In genomic region chr5:106891773-106892172, GRCm38 (mm10) we compare ENCODE assay signal across 8 mouse cellular contexts. TPM values are rescaled to one million over a fixed set of nuclear protein-coding genes. Genes with fewer than 3 reads are reported as not detected.
DNase-seq lines count a peak whose midpoint lies in the region; ATAC-seq and TF ChIP-seq lines count a peak whose summit lies in the region.

No protein-coding gene starts in this region.

- DNase-seq in kidney, adult 2 months: peak; percentile 71
- peak; percentile 8 to 20 for DNase-seq in adrenal gland, adult 18-20 months (ENCODE audit: low spot score in 2 of 2)
- peak; percentile 80 to 84 for DNase-seq in cerebellum, postnatal 36 days
- DNase-seq in kidney, adult 9 months: peak; percentile 51
- DNase-seq in ovary, postnatal 36 days (ENCODE audit: low spot score): peak; percentile 55
- no peak for DNase-seq in T-cell, adult 2 months (ENCODE audit: low spot score)

- no peak overlapping the region for H3K9ac ChIP-seq in kidney, embryonic 16.5 days (replicated peaks; ENCODE audit: low read length)
- H3K9ac ChIP-seq in forebrain, embryonic 12.5 days: no peak overlapping the region

- WGBS in kidney, adult 2 months: 18% methylated on average over 5 of the region's 5 CpGs
- 36% methylated on average over 5 of the region's 5 CpGs for WGBS in kidney, embryonic 16.5 days
- whole genome bisulfite sequencing in forebrain, embryonic 12.5 days: 22% methylated on average over 5 of the region's 5 CpGs

- H3K4me3 ChIP-seq in kidney, adult 2 months (ENCODE audit: insufficient read depth, low read depth, low read length): no peak overlapping the region
- H3K4me3 ChIP-seq in kidney, embryonic 16.5 days (ENCODE audit: low read length): no peak overlapping the region
- H3K4me3 ChIP-seq in forebrain, embryonic 12.5 days (replicated peaks): no peak overlapping the region

- no peak for TF ChIP-seq CTCF in kidney, adult 2 months (conservative IDR thresholded peaks at IDR 0.05; ENCODE audit: insufficient read depth, insufficient read length, low read depth, low read length)

- no peak overlapping the region for H3K4me2 ChIP-seq in kidney, embryonic 16.5 days (replicated peaks; ENCODE audit: low read depth, low read length)
- H3K4me2 ChIP-seq in forebrain, embryonic 12.5 days: no peak overlapping the region

- ATAC-seq in kidney, embryonic 16.5 days (ENCODE audit: low FRiP score, low TSS enrichment): no peak
- ATAC-seq in forebrain, embryonic 12.5 days (ENCODE audit: low FRiP score): no peak

- H3K27ac ChIP-seq in kidney, adult 2 months (ENCODE audit: insufficient read depth, low read depth, low read length): no peak overlapping the region
- H3K27ac ChIP-seq in kidney, embryonic 16.5 days (ENCODE audit: low read length): no peak overlapping the region
- H3K27ac ChIP-seq in forebrain, embryonic 12.5 days: no peak overlapping the region

- no peaks in the 10 kb centered on the region for H3K27me3 ChIP-seq in kidney, adult 2 months (replicated peaks; ENCODE audit: control insufficient read depth, insufficient read depth, low read length)
- H3K27me3 ChIP-seq in kidney, embryonic 16.5 days (ENCODE audit: insufficient read depth, low read length): no peaks in the 10 kb centered on the region
- no peaks in the 10 kb centered on the region for H3K27me3 ChIP-seq in forebrain, embryonic 12.5 days

- no peaks in the 10 kb centered on the region; the same call in 1 of the 2 replicates for H3K4me1 ChIP-seq in kidney, adult 2 months (ENCODE audit: control insufficient read depth, insufficient read depth, low read length)
- H3K4me1 ChIP-seq in kidney, embryonic 16.5 days (ENCODE audit: insufficient read depth, low read length): no peaks in the 10 kb centered on the region
- no peaks in the 10 kb centered on the region for H3K4me1 ChIP-seq in forebrain, embryonic 12.5 days

- H3K36me3 ChIP-seq in kidney, adult 2 months (ENCODE audit: control insufficient read depth, insufficient read depth, low read length): no peaks in the 10 kb centered on the region
- H3K36me3 ChIP-seq in kidney, embryonic 16.5 days (ENCODE audit: insufficient read depth, low read length): no peaks in the 10 kb centered on the region
- H3K36me3 ChIP-seq in forebrain, embryonic 12.5 days (replicated peaks): no peaks in the 10 kb centered on the region

- H3K9me3 ChIP-seq in kidney, embryonic 16.5 days (ENCODE audit: low read length): no peaks in the 10 kb centered on the region
- H3K9me3 ChIP-seq in forebrain, embryonic 12.5 days: no peaks in the 10 kb centered on the region

- TF ChIP-seq POLR2A in kidney, adult 2 months (IDR thresholded peaks at IDR 0.05; ENCODE audit: low read depth, low read length): no peak

RNA-seq across cellular contexts. Expression of gene Hfm1, which starts 34.3 kb away (rescaled TPM):
- not detected in 2 replicates for polyA plus RNA-seq in kidney, adult 2 months (2012; rRNA removed)
- 1.6 and 2.0 TPM in 2 replicates for polyA plus RNA-seq in kidney, embryonic 16.5 days (2015; fragmentation: Nextera tagmentation; extraction: Ambion mirVana)
- under 1 TPM; 0.10 to 0.19 TPM for total RNA-seq in adrenal gland, adult 18-20 months (2021)
- 5.9 and 6.8 TPM in 2 replicates for polyA plus RNA-seq in forebrain, embryonic 12.5 days (2016; fragmentation: Nextera tagmentation; extraction: Ambion mirVana)
